Mouse (Mus musculus) spleen, adult 18-20 months (tissue): Measurements from ENCODE around the gene Adra2b.
A peak's percentile ranks its signal among the peaks of the same experiment; 100 is the strongest.

Source experiments
- DNase-seq, 2 experiments: peaks; one replicate each; pipeline ENCODE4 v3.0.0; 2022; ENCODE audit warnings: mixed read lengths in 2 of 2

The Adra2b gene

GRCm38 (mm10) chr2:127339262-127339661 is 23.7 kb upstream of the Adra2b start:
- peak in 1 of 2 experiments; percentile 10 for DNase-seq

GRCm38 (mm10) chr2:127341159-127341558 is 21.8 kb upstream of the Adra2b start:
- DNase-seq = peak; percentile 60 to 76

- peak in 1 of 2 experiments; percentile 35 for DNase-seq
These were observed 16.7 kb upstream of the Adra2b start for GRCm38 (mm10) chr2:127346334-127346733.

GRCm38 (mm10) chr2:127347147-127347985 is 15.6 kb upstream of the Adra2b start:
- DNase-seq = no peak

GRCm38 (mm10) chr2:127353881-127354280 is 9.1 kb upstream of the Adra2b start:
- DNase-seq = no peak

- DNase-seq = no peak
These were observed 259 bp downstream of the Adra2b start for GRCm38 (mm10) chr2:127363282-127363652.

- DNase-seq = no peak
These were observed 688 bp downstream of the Adra2b start for GRCm38 (mm10) chr2:127363696-127364095.

GRCm38 (mm10) chr2:127364452-127364851 is 1.4 kb downstream of the Adra2b start:
- DNase-seq = no peak

GRCm38 (mm10) chr2:127367126-127367820 is 4.3 kb downstream of the Adra2b start:
- DNase-seq = no peak

GRCm38 (mm10) chr2:127369703-127370376 is 6.8 kb downstream of the Adra2b start:
- no peak for DNase-seq

GRCm38 (mm10) chr2:127370561-127371483 is 7.8 kb downstream of the Adra2b start:
- DNase-seq = no peak

GRCm38 (mm10) chr2:127371484-127371861 is 8.5 kb downstream of the Adra2b start:
- no peak for DNase-seq

- no peak for DNase-seq
These were observed 9.1 kb downstream of the Adra2b start for GRCm38 (mm10) chr2:127372082-127372481.

GRCm38 (mm10) chr2:127374131-127374530 is 11.1 kb downstream of the Adra2b start:
- no peak for DNase-seq

- no peak for DNase-seq
These were observed 12.1 kb downstream of the Adra2b start for GRCm38 (mm10) chr2:127375087-127375486.

- DNase-seq = peak in 1 of 2 experiments; percentile 30
These were observed 12.8 kb downstream of the Adra2b start for GRCm38 (mm10) chr2:127375759-127376341.

- DNase-seq = no peak
These were observed 13.5 kb downstream of the Adra2b start for GRCm38 (mm10) chr2:127376423-127377051.

- DNase-seq = no peak
These were observed 15.1 kb downstream of the Adra2b start for GRCm38 (mm10) chr2:127377942-127378610.

- no peak for DNase-seq
These were observed 15.6 kb downstream of the Adra2b start for GRCm38 (mm10) chr2:127378611-127378990.

- no peak for DNase-seq
These were observed 16.2 kb downstream of the Adra2b start for GRCm38 (mm10) chr2:127379250-127379649.

GRCm38 (mm10) chr2:127383881-127384280 is 20.9 kb downstream of the Adra2b start:
- DNase-seq = no peak
